ENCODE assay signal across 19 mouse cellular contexts in the genomic region with DNA sequence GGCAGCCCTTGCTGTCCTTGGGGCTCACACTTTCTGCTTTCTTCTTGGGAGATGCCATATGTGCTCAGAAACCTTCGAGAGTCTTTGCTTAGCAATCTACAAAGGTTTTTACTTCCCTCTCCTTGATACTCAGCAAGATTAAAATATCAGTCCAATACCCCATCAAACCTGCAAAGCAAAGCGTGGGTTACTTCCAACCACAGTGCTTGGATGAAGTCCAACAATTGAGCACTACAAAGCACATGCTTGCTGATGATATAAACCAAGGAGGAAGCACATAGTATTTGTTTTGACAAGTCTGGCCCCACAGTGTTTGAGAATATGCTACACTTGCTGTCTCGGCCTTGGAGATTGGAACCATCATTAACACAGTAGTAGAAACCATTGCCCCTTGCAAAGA.
DNase-seq lines count a peak whose midpoint lies in the region; ATAC-seq and TF ChIP-seq lines count a peak whose summit lies in the region.
"Had no signal": no experiment of that assay in that cellular context is flagged by ENCODE, and none has a peak within 500 bp of the region (broad histone marks: within the 10 kb centered on the region; RNA-seq: fewer than 3 reads in every experiment).

No protein-coding gene starts in this region.

- no peak for TF ChIP-seq EP300 in MEL (IDR thresholded peaks at IDR 0.05; ENCODE audit: low read depth in 1 of 2, low read length in 2 of 2)

- no peaks in the 10 kb centered on the region for H3K27me3 ChIP-seq in kidney, postnatal 0 days (ENCODE audit: insufficient read depth, low read length)
- H3K27me3 ChIP-seq in lung, embryonic 16.5 days (ENCODE audit: control insufficient read depth, insufficient read depth, low read depth, low read length) = no peaks in the 10 kb centered on the region
- H3K27me3 ChIP-seq in MEL (ENCODE audit: control insufficient read depth in 1 of 2, insufficient read depth in 2 of 2, low read length in 2 of 2) = no peaks in the 10 kb centered on the region
- H3K27me3 ChIP-seq: embryonic facial prominence, embryonic 15.5 days; heart, embryonic 12.5 days; hindbrain, embryonic 15.5 days had no signal

- no peaks in the 10 kb centered on the region for H3K9me3 ChIP-seq in kidney, postnatal 0 days (replicated peaks; ENCODE audit: low read length)
- no peaks in the 10 kb centered on the region for H3K9me3 ChIP-seq in lung, embryonic 16.5 days (ENCODE audit: control insufficient read depth, low read length)
- no peaks in the 10 kb centered on the region for H3K9me3 ChIP-seq in MEL (replicated peaks; ENCODE audit: insufficient read depth, low read length)
- H3K9me3 ChIP-seq: embryonic facial prominence, embryonic 15.5 days; heart, embryonic 12.5 days; hindbrain, embryonic 15.5 days had no signal

- no peak overlapping the region for H3K4me2 ChIP-seq in kidney, postnatal 0 days (ENCODE audit: low read length)
- H3K4me2 ChIP-seq in lung, embryonic 16.5 days (ENCODE audit: low read depth, low read length) = no peak overlapping the region
- H3K4me2 ChIP-seq: embryonic facial prominence, embryonic 15.5 days; heart, embryonic 12.5 days; hindbrain, embryonic 15.5 days had no signal

- H3K79me2 ChIP-seq in MEL (ENCODE audit: control insufficient read depth, insufficient read depth, low read length, poor library complexity) = no peaks in the 10 kb centered on the region

- no peak overlapping the region for H3K4me3 ChIP-seq in kidney, postnatal 0 days (replicated peaks; ENCODE audit: low read depth, low read length)
- H3K4me3 ChIP-seq in lung, embryonic 16.5 days (ENCODE audit: low read length) = no peak overlapping the region
- H3K4me3 ChIP-seq in lung, adult 2 months (replicated peaks; ENCODE audit: extremely low read depth, low read depth, low read length) = no peak overlapping the region
- H3K4me3 ChIP-seq in MEL (ENCODE audit: control insufficient read depth in 1 of 2, insufficient read depth in 1 of 2, low read depth in 2 of 2, low read length in 2 of 2) = no peak overlapping the region
- H3K4me3 ChIP-seq: embryonic facial prominence, embryonic 15.5 days; erythroblast, embryonic 14.5 days; gastrocnemius, adult 2 months; heart, embryonic 12.5 days; hindbrain, embryonic 15.5 days had no signal

- H3K27ac ChIP-seq in kidney, postnatal 0 days = no peak overlapping the region
- no peak overlapping the region for H3K27ac ChIP-seq in lung, embryonic 16.5 days (ENCODE audit: low read length)
- H3K27ac ChIP-seq in MEL (ENCODE audit: control insufficient read depth, low read depth, low read length) = no peak overlapping the region
- H3K27ac ChIP-seq: embryonic facial prominence, embryonic 15.5 days; gastrocnemius, adult 2 months; hindbrain, embryonic 15.5 days had no signal

- no peaks in the 10 kb centered on the region for H3K36me3 ChIP-seq in kidney, postnatal 0 days (ENCODE audit: insufficient read depth, low read length)
- H3K36me3 ChIP-seq in lung, embryonic 16.5 days (ENCODE audit: control insufficient read depth, insufficient read depth, low read length) = no peaks in the 10 kb centered on the region
- H3K36me3 ChIP-seq in MEL (ENCODE audit: control insufficient read depth in 1 of 2, insufficient read depth in 2 of 2, low read length in 2 of 2) = no peaks in the 10 kb centered on the region
- H3K36me3 ChIP-seq: embryonic facial prominence, embryonic 15.5 days; heart, embryonic 12.5 days; hindbrain, embryonic 15.5 days had no signal

- TF ChIP-seq RAD21 in MEL (IDR thresholded peaks at IDR 0.05; ENCODE audit: low read depth, low read length) = no peak

- peak; percentile 21 for DNase-seq in kidney, postnatal 0 days (ENCODE audit: low spot score)
- DNase-seq in kidney, postnatal 36 days = no peak
- no peak for DNase-seq in lung, adult 2 months
- DNase-seq in MEL (ENCODE audit: low read depth, low spot score) = peak; percentile 2
- peak; percentile 60 for DNase-seq in brain, embryonic 14.5 days (ENCODE audit: low read depth)
- DNase-seq in urinary bladder, postnatal 10 days (ENCODE audit: low spot score) = no peak
- DNase-seq: adrenal gland, adult 2 months; adrenal gland, postnatal 25 days; cerebellum, adult 11-12 months; cerebellum, adult 9-10 months; cerebellum, postnatal 25 days; gastrocnemius, adult 2 months; gastrocnemius, postnatal 25 days had no signal

- WGBS in kidney, postnatal 0 days = 45% methylated on average over 3 of the region's 3 CpGs
- 6% methylated on average over 3 of the region's 3 CpGs for whole genome bisulfite sequencing in lung, embryonic 16.5 days
- WGBS in lung, adult 2 months = 11% methylated on average over 3 of the region's 3 CpGs

- no peak for TF ChIP-seq POLR2A in lung, adult 2 months (IDR thresholded peaks at IDR 0.05; ENCODE audit: borderline replicate concordance, extremely low read depth, low read depth, low read length)
- no peak for TF ChIP-seq POLR2A in MEL (IDR thresholded peaks at IDR 0.05; ENCODE audit: control insufficient read depth in 1 of 2, insufficient read depth in 1 of 2, low read depth in 1 of 2, low read length in 2 of 2, poor library complexity in 1 of 2)
- TF ChIP-seq POLR2A in brain, embryonic 14.5 days (IDR thresholded peaks at IDR 0.05; ENCODE audit: borderline replicate concordance, extremely low read depth, insufficient read depth, insufficient read length, poor library complexity, severe bottlenecking) = no peak

- no peaks in the 10 kb centered on the region for H3K4me1 ChIP-seq in kidney, postnatal 0 days (replicated peaks; ENCODE audit: insufficient read depth, low read length)
- H3K4me1 ChIP-seq in lung, embryonic 16.5 days (replicated peaks; ENCODE audit: control insufficient read depth, insufficient read depth, low read length) = peaks cover 6% of the 10 kb centered on the region
- no peaks in the 10 kb centered on the region for H3K4me1 ChIP-seq in lung, adult 2 months (ENCODE audit: control insufficient read depth, insufficient read depth, low read length)
- no peaks in the 10 kb centered on the region for H3K4me1 ChIP-seq in MEL (ENCODE audit: control insufficient read depth in 1 of 2, insufficient read depth in 2 of 2, low read length in 2 of 2)
- H3K4me1 ChIP-seq: embryonic facial prominence, embryonic 15.5 days; heart, embryonic 12.5 days had no signal

- no peak for ATAC-seq in kidney, postnatal 0 days (replicated peaks; ENCODE audit: low FRiP score, low read depth)
- peak; percentile 45; the same call in 1 of the 2 replicates for ATAC-seq in lung, embryonic 16.5 days (ENCODE audit: low read depth)
- ATAC-seq: intestine, embryonic 16.5 days had no signal

- TF ChIP-seq CTCF in kidney, postnatal 0 days (IDR thresholded peaks at IDR 0.05; ENCODE audit: low read depth) = no peak
- TF ChIP-seq CTCF in lung, adult 2 months (IDR thresholded peaks at IDR 0.05; ENCODE audit: insufficient read depth, low read length) = no peak
- TF ChIP-seq CTCF in MEL (IDR thresholded peaks at IDR 0.05 in 2 of 3, conservative IDR thresholded peaks at IDR 0.05 in 1 of 3; ENCODE audit: control insufficient read depth in 1 of 3, insufficient read depth in 1 of 3, low read depth in 2 of 3, low read length in 3 of 3, poor library complexity in 1 of 3, severe bottlenecking in 1 of 3) = no peak
- no peak for TF ChIP-seq CTCF in brain, embryonic 14.5 days (IDR thresholded peaks at IDR 0.05; ENCODE audit: borderline replicate concordance, extremely low read depth, insufficient read depth, insufficient read length)

- no peak overlapping the region for H3K9ac ChIP-seq in kidney, postnatal 0 days (ENCODE audit: low read depth, low read length)
- no peak overlapping the region for H3K9ac ChIP-seq in lung, embryonic 16.5 days (ENCODE audit: low read length)
- H3K9ac ChIP-seq in MEL (ENCODE audit: control insufficient read depth, low read depth, low read length, poor library complexity, severe bottlenecking) = no peak overlapping the region
- H3K9ac ChIP-seq: embryonic facial prominence, embryonic 15.5 days; heart, embryonic 12.5 days; hindbrain, embryonic 15.5 days had no signal

TF ChIP-seq in MEL, 35 proteins besides CTCF, POLR2A, EP300 and RAD21:
- TF ChIP-seq ELF1 (IDR thresholded peaks at IDR 0.05; ENCODE audit: low read depth, low read length) (no peak), POLR2AphosphoS5 (IDR thresholded peaks at IDR 0.05; ENCODE audit: borderline replicate concordance, low read depth, low read length) (no peak), ZMIZ1 (IDR thresholded peaks at IDR 0.05; ENCODE audit: low read depth, low read length) (no peak), KAT2A (conservative IDR thresholded peaks at IDR 0.05; ENCODE audit: low read depth, low read length) (no peak), SIN3A (IDR thresholded peaks at IDR 0.05; ENCODE audit: low read length) (no peak), MXI1 (IDR thresholded peaks at IDR 0.05; ENCODE audit: low read depth, low read length) (no peak), JUND (IDR thresholded peaks at IDR 0.05; ENCODE audit: low read depth, low read length) (no peak), NRF1 (IDR thresholded peaks at IDR 0.05; ENCODE audit: insufficient read depth, low read depth, low read length, poor library complexity, severe bottlenecking) (no peak), SMC3 (IDR thresholded peaks at IDR 0.05; ENCODE audit: low read depth, low read length) (no peak), MYB (IDR thresholded peaks at IDR 0.05; ENCODE audit: low read depth, low read length) (no peak), ETS1 (IDR thresholded peaks at IDR 0.05; ENCODE audit: low read depth, low read length) (no peak), USF1 (IDR thresholded peaks at IDR 0.05; ENCODE audit: low read depth, low read length) (no peak), CHD1 (IDR thresholded peaks at IDR 0.05; ENCODE audit: low read depth, low read length) (no peak), GATA1 (IDR thresholded peaks at IDR 0.05; ENCODE audit: low read depth, low read length) (no peak), RCOR1 (IDR thresholded peaks at IDR 0.05; ENCODE audit: low read depth, low read length) (no peak), TBP (IDR thresholded peaks at IDR 0.05; ENCODE audit: low read depth, low read length) (no peak), POLR2AphosphoS2 (IDR thresholded peaks at IDR 0.05; ENCODE audit: low read length) (no peak)

Comparison
In these comparisons a context has a peak if more than half of its experiments do, and no peak if none do; other contexts are left out.
1. DNase-seq: peak in kidney, postnatal 0 days (single experiment), MEL (single experiment) and brain, embryonic 14.5 days (single experiment); none in kidney, postnatal 36 days (0 of 2), lung, adult 2 months (single experiment) and urinary bladder, postnatal 10 days (single experiment).